Mouse (Mus musculus) lung, postnatal 0 days (tissue): ENCODE results near the gene Reep3.

Experiments
- CTCF ChIP-seq: IDR thresholded peaks from 2 replicates; pipeline ENCODE4 v1.5.1; 2016; ENCODE audit warnings: antibody characterized with exemption, mild to moderate bottlenecking
- EP300 ChIP-seq: IDR thresholded peaks from 2 replicates; pipeline ENCODE4 v1.6.1; 2016; ENCODE audit warnings: antibody characterized with exemption, mild to moderate bottlenecking, control low read depth

- TF ChIP-seq CTCF (no peak), EP300 (no peak)
Observed at GRCm38 (mm10) chr10:67071884-67072283, 24.9 kb downstream of the Reep3 start.
